Mouse (Mus musculus): ENCODE data around the gene Hk1. TPM values are rescaled to one million over a fixed set of nuclear protein-coding genes. Genes with fewer than 3 reads are reported as not detected.
A peak's percentile ranks its signal among the peaks of the same experiment; 100 is the strongest.

The Hk1 gene
- polyA plus RNA-seq, 1 experiment: 10.0 TPM

GRCm38 (mm10) chr10:62247156-62247555 is 132.6 kb downstream of the Hk1 start:
- peak overlapping the region; percentile 46; the same call in 1 of the 2 replicates for H3K27ac ChIP-seq (ENCODE audit: insufficient read depth, low read depth, low read length)
- no peaks in the 10 kb centered on the region for H3K27me3 ChIP-seq (ENCODE audit: control insufficient read depth, insufficient read depth, low read length)
- H3K4me1 ChIP-seq (ENCODE audit: control insufficient read depth, insufficient read depth, insufficient read length, low read length): 0 out of 2 replicates have a peak, but pooled peaks cover 3% of the 10 kb centered on the region
- no peak overlapping the region for H3K4me3 ChIP-seq (ENCODE audit: low read depth, low read length)
- TF ChIP-seq POLR2A (IDR thresholded peaks at IDR 0.05; ENCODE audit: low read depth, low read length) (no peak), CTCF (IDR thresholded peaks at IDR 0.05; ENCODE audit: extremely low read depth, insufficient read length, insufficient replicate concordance, low read depth, low read length) (no peak)
- H3K36me3 ChIP-seq (ENCODE audit: control insufficient read depth, insufficient read depth, low read length): no peaks in the 10 kb centered on the region
- WGBS: 72% methylated on average over 3 of the region's 3 CpGs

- Histone ChIP-seq H3K27me3 (ENCODE audit: control insufficient read depth, insufficient read depth, low read length) (no peaks in the 10 kb centered on the region), H3K4me1 (ENCODE audit: control insufficient read depth, insufficient read depth, insufficient read length, low read length) (peaks cover 11% of the 10 kb centered on the region; the same call in 1 of the 2 replicates), H3K4me3 (ENCODE audit: low read depth, low read length) (no peak overlapping the region), H3K36me3 (ENCODE audit: control insufficient read depth, insufficient read depth, low read length) (no peaks in the 10 kb centered on the region), H3K27ac (ENCODE audit: insufficient read depth, low read depth, low read length) (no peak overlapping the region)
- no peak for TF ChIP-seq CTCF (IDR thresholded peaks at IDR 0.05; ENCODE audit: extremely low read depth, insufficient read length, insufficient replicate concordance, low read depth, low read length)
- WGBS: 87% methylated on average over 9 of the region's 9 CpGs
These were observed 135.6 kb downstream of the Hk1 start for GRCm38 (mm10) chr10:62244067-62244466.

- 41% methylated on average over 12 of the region's 13 CpGs for WGBS
- H3K27me3 ChIP-seq (ENCODE audit: control insufficient read depth, insufficient read depth, low read length): no peaks in the 10 kb centered on the region
- peaks cover 11% of the 10 kb centered on the region; the same call in 1 of the 2 replicates for H3K4me1 ChIP-seq (ENCODE audit: control insufficient read depth, insufficient read depth, insufficient read length, low read length)
- no peak overlapping the region for H3K27ac ChIP-seq (ENCODE audit: insufficient read depth, low read depth, low read length)
- H3K36me3 ChIP-seq (ENCODE audit: control insufficient read depth, insufficient read depth, low read length): no peaks in the 10 kb centered on the region
- H3K4me3 ChIP-seq (ENCODE audit: low read depth, low read length): no peak overlapping the region
- no peak for TF ChIP-seq POLR2A (IDR thresholded peaks at IDR 0.05; ENCODE audit: low read depth, low read length)
- TF ChIP-seq CTCF (IDR thresholded peaks at IDR 0.05; ENCODE audit: extremely low read depth, insufficient read length, insufficient replicate concordance, low read depth, low read length): no peak
These were observed 136.8 kb downstream of the Hk1 start for GRCm38 (mm10) chr10:62242896-62243295.

GRCm38 (mm10) chr10:62242358-62242757 is 137.3 kb downstream of the Hk1 start:
- H3K4me1 ChIP-seq (ENCODE audit: control insufficient read depth, insufficient read depth, insufficient read length, low read length): peaks cover 9% of the 10 kb centered on the region; the same call in 1 of the 2 replicates
- H3K36me3 ChIP-seq (ENCODE audit: control insufficient read depth, insufficient read depth, low read length): no peaks in the 10 kb centered on the region
- no peaks in the 10 kb centered on the region for H3K27me3 ChIP-seq (ENCODE audit: control insufficient read depth, insufficient read depth, low read length)
- WGBS: 58% methylated on average over 10 of the region's 10 CpGs
- H3K4me3 ChIP-seq (ENCODE audit: low read depth, low read length): no peak overlapping the region
- TF ChIP-seq CTCF (IDR thresholded peaks at IDR 0.05; ENCODE audit: extremely low read depth, insufficient read length, insufficient replicate concordance, low read depth, low read length): no peak
- no peak for TF ChIP-seq POLR2A (IDR thresholded peaks at IDR 0.05; ENCODE audit: low read depth, low read length)
- H3K27ac ChIP-seq (ENCODE audit: insufficient read depth, low read depth, low read length): no peak overlapping the region

GRCm38 (mm10) chr10:62239270-62239669 is 140.4 kb downstream of the Hk1 start:
- Histone ChIP-seq H3K27me3 (ENCODE audit: control insufficient read depth, insufficient read depth, low read length) (no peaks in the 10 kb centered on the region), H3K27ac (ENCODE audit: insufficient read depth, low read depth, low read length) (no peak overlapping the region), H3K36me3 (ENCODE audit: control insufficient read depth, insufficient read depth, low read length) (no peaks in the 10 kb centered on the region), H3K4me1 (ENCODE audit: control insufficient read depth, insufficient read depth, insufficient read length, low read length) (peaks cover 9% of the 10 kb centered on the region; the same call in 1 of the 2 replicates), H3K4me3 (ENCODE audit: low read depth, low read length) (no peak overlapping the region)
- TF ChIP-seq POLR2A (IDR thresholded peaks at IDR 0.05; ENCODE audit: low read depth, low read length) (no peak), CTCF (IDR thresholded peaks at IDR 0.05; ENCODE audit: extremely low read depth, insufficient read length, insufficient replicate concordance, low read depth, low read length) (no peak)
- 52% methylated on average over 6 of the region's 6 CpGs for WGBS

- Histone ChIP-seq H3K36me3 (ENCODE audit: control insufficient read depth, insufficient read depth, low read length) (no peaks in the 10 kb centered on the region), H3K4me1 (ENCODE audit: control insufficient read depth, insufficient read depth, insufficient read length, low read length) (peaks cover 9% of the 10 kb centered on the region; the same call in 1 of the 2 replicates), H3K4me3 (ENCODE audit: low read depth, low read length) (no peak overlapping the region), H3K27ac (ENCODE audit: insufficient read depth, low read depth, low read length) (no peak overlapping the region), H3K27me3 (ENCODE audit: control insufficient read depth, insufficient read depth, low read length) (no peaks in the 10 kb centered on the region)
- WGBS: over 99% methylated on average over 3 of the region's 3 CpGs
- TF ChIP-seq CTCF (IDR thresholded peaks at IDR 0.05; ENCODE audit: extremely low read depth, insufficient read length, insufficient replicate concordance, low read depth, low read length) (no peak), POLR2A (IDR thresholded peaks at IDR 0.05; ENCODE audit: low read depth, low read length) (no peak)
These were observed 141.0 kb downstream of the Hk1 start for GRCm38 (mm10) chr10:62238688-62239087.

GRCm38 (mm10) chr10:62237205-62237604 is 142.5 kb downstream of the Hk1 start:
- no peaks in the 10 kb centered on the region for H3K36me3 ChIP-seq (ENCODE audit: control insufficient read depth, insufficient read depth, low read length)
- WGBS: 84% methylated on average over 10 of the region's 10 CpGs
- no peak overlapping the region for H3K27ac ChIP-seq (ENCODE audit: insufficient read depth, low read depth, low read length)
- no peak for TF ChIP-seq CTCF (IDR thresholded peaks at IDR 0.05; ENCODE audit: extremely low read depth, insufficient read length, insufficient replicate concordance, low read depth, low read length)
- TF ChIP-seq POLR2A (IDR thresholded peaks at IDR 0.05; ENCODE audit: low read depth, low read length): no peak
- no peak overlapping the region for H3K4me3 ChIP-seq (ENCODE audit: low read depth, low read length)
- H3K27me3 ChIP-seq (ENCODE audit: control insufficient read depth, insufficient read depth, low read length): no peaks in the 10 kb centered on the region
- H3K4me1 ChIP-seq (ENCODE audit: control insufficient read depth, insufficient read depth, insufficient read length, low read length): peaks cover 9% of the 10 kb centered on the region; the same call in 1 of the 2 replicates

Measured in small intestine, adult 2 months (tissue).